ENCODE assay signal across 8 mouse cellular contexts in genomic region chr7:116247377-116247729, GRCm38 (mm10).
A peak's percentile ranks its signal among the peaks of the same experiment; 100 is the strongest.
DNase-seq lines count a peak whose midpoint lies in the region; ATAC-seq lines count a peak whose summit lies in the region.

No protein-coding gene starts in this region.

- intact Hi-C loops in left cerebral cortex, postnatal 4 days (cut with DNase I): loop anchor here (5.0 to 10.0 kb wide), 3 partner anchors 60 to 83 kb away; partner anchors contain the start of gene Plekha7
- intact Hi-C loops in left cerebral cortex, postnatal 10 days (cut with DNase I): loop anchor here (2.0 to 5.0 kb wide), 2 partner anchors 75 to 85 kb away; no protein-coding TSS in a partner anchor

- H3K9ac ChIP-seq in hindbrain, embryonic 11.5 days (ENCODE audit: low read depth, low read length): no peak overlapping the region

- no peak overlapping the region for H3K27ac ChIP-seq in hindbrain, embryonic 11.5 days (ENCODE audit: low read depth, low read length)

- no peaks in the 10 kb centered on the region; the same call in 1 of the 2 replicates for H3K27me3 ChIP-seq in hindbrain, embryonic 11.5 days (ENCODE audit: control insufficient read depth, insufficient read depth, low read length)

- H3K4me2 ChIP-seq in hindbrain, embryonic 11.5 days (replicated peaks; ENCODE audit: low read depth, low read length): no peak overlapping the region

- no peak overlapping the region for H3K4me3 ChIP-seq in hindbrain, embryonic 11.5 days (ENCODE audit: low read depth, low read length)

- WGBS in hindbrain, embryonic 11.5 days: 18% methylated on average over 5 of the region's 7 CpGs

- no peaks in the 10 kb centered on the region for H3K36me3 ChIP-seq in hindbrain, embryonic 11.5 days (ENCODE audit: control insufficient read depth, insufficient read depth, low read length)

- no peaks in the 10 kb centered on the region for H3K9me3 ChIP-seq in hindbrain, embryonic 11.5 days (ENCODE audit: control insufficient read depth, low read length)

- peak; percentile 51 for DNase-seq in CD4-positive, CD25-positive, alpha-beta regulatory T cell, adult 2 months (ENCODE audit: low read depth, low spot score)
- peak; percentile 41 for DNase-seq in left cerebral cortex, postnatal 4 days
- DNase-seq in left cerebral cortex, postnatal 10 days (ENCODE audit: extremely low spot score in 1 of 2, low spot score in 2 of 2): no peak
- DNase-seq in hindbrain, embryonic 11.5 days (ENCODE audit: low spot score): peak; percentile 41
- DNase-seq in lung, postnatal 25 days (ENCODE audit: low spot score): peak; percentile 14
- DNase-seq in urinary bladder, postnatal 14 days (ENCODE audit: low spot score): no peak
- DNase-seq in adrenal gland, postnatal 36 days: no peak

- no peak for ATAC-seq in CD4-positive, CD25-positive, alpha-beta regulatory T cell, adult 4 months
- ATAC-seq in hindbrain, embryonic 11.5 days (ENCODE audit: low FRiP score): no peak

- no peaks in the 10 kb centered on the region; the same call in 1 of the 2 replicates for H3K4me1 ChIP-seq in hindbrain, embryonic 11.5 days (replicated peaks; ENCODE audit: control insufficient read depth, insufficient read depth, low read length)

Comparison
In these comparisons a context has a peak if more than half of its experiments do, and no peak if none do; other contexts are left out.
1. DNase-seq: peak in CD4-positive, CD25-positive, alpha-beta regulatory T cell, adult 2 months (single experiment), left cerebral cortex, postnatal 4 days (single experiment), hindbrain, embryonic 11.5 days (single experiment) and lung, postnatal 25 days (single experiment); none in left cerebral cortex, postnatal 10 days (0 of 2), urinary bladder, postnatal 14 days (single experiment) and adrenal gland, postnatal 36 days (0 of 2).